Mouse (Mus musculus): Measurements from ENCODE around the gene BC034090. TPM values are rescaled to one million over a fixed set of nuclear protein-coding genes. Genes with fewer than 3 reads are reported as not detected.
A peak's percentile ranks its signal among the peaks of the same experiment; 100 is the strongest.

BC034090 gene
- polyA plus RNA-seq, 1 experiment from 2014 or later: 1.7 TPM

DNA sequence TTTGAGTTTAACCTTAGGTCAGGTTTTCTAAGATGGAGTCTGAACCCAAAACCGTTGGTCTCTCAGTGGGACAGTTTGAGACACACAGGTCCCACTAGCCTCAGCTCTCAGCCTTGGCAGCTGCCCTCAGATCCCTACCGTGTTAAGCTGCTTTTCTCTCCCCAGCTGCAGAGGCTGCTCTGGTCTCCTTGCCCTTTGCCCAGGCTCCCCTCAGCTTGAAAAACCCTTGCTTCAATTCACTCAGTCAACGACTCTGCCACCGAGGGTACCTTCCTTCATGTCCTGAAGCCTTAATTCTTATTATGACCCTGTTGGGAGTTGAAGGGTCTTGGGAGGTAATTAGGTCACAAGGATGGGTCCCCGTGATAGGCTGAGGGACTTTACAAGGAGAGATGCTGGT, 5.7 kb upstream of the BC034090 start:
- H3K36me3 ChIP-seq (ENCODE audit: control insufficient read depth, insufficient read depth, low read length): no peaks in the 10 kb centered on the region
- 50% methylated on average over 5 of the region's 5 CpGs for WGBS
- no peaks in the 10 kb centered on the region for H3K4me1 ChIP-seq (replicated peaks; ENCODE audit: control insufficient read depth, insufficient read depth, low read length)
- H3K9ac ChIP-seq (ENCODE audit: low read depth, low read length): no peak overlapping the region
- no peak overlapping the region for H3K27ac ChIP-seq (ENCODE audit: low read depth, low read length)
- H3K27me3 ChIP-seq (ENCODE audit: control insufficient read depth, insufficient read depth, low read length): no peaks in the 10 kb centered on the region; the same call in 1 of the 2 replicates
- H3K4me2 ChIP-seq (replicated peaks; ENCODE audit: low read depth, low read length): no peak overlapping the region
- no peak overlapping the region for H3K4me3 ChIP-seq (ENCODE audit: low read depth, low read length)
- ATAC-seq (ENCODE audit: low FRiP score): no peak
- no peaks in the 10 kb centered on the region for H3K9me3 ChIP-seq (ENCODE audit: control insufficient read depth, low read length)
- DNase-seq (ENCODE audit: low spot score): no peak

DNA sequence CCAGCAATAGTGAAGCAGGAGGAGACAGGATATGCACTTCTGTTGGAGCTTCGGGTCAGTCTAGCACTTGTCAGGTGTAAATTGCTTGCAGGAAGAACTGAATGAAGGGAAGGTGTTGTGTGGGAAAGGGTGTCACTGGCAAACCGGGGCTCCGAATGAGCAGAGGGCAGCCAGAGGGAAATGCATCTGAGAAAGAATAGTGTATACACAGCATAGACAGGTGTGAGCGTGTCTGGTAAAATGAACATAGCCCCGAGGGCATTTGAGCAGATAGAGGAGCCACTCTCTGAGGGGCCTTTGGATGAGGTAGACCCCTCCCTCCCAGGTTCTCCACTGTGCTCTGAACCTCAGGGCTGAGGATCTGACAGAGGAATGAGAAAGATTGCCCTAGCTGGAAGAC, 3.8 kb upstream of the BC034090 start:
- WGBS: 80% methylated on average over 5 of the region's 5 CpGs
- DNase-seq (ENCODE audit: low spot score) (no peak), ATAC-seq (ENCODE audit: low FRiP score) (no peak)
- Histone ChIP-seq H3K9ac (ENCODE audit: low read depth, low read length) (no peak overlapping the region), H3K4me2 (replicated peaks; ENCODE audit: low read depth, low read length) (no peak overlapping the region), H3K27me3 (ENCODE audit: control insufficient read depth, insufficient read depth, low read length) (peaks cover 6% of the 10 kb centered on the region), H3K9me3 (ENCODE audit: control insufficient read depth, low read length) (no peaks in the 10 kb centered on the region), H3K4me3 (ENCODE audit: low read depth, low read length) (no peak overlapping the region), H3K27ac (ENCODE audit: low read depth, low read length) (no peak overlapping the region), H3K36me3 (ENCODE audit: control insufficient read depth, insufficient read depth, low read length) (no peaks in the 10 kb centered on the region), H3K4me1 (replicated peaks; ENCODE audit: control insufficient read depth, insufficient read depth, low read length) (peaks cover 5% of the 10 kb centered on the region; the same call in 1 of the 2 replicates)

DNA sequence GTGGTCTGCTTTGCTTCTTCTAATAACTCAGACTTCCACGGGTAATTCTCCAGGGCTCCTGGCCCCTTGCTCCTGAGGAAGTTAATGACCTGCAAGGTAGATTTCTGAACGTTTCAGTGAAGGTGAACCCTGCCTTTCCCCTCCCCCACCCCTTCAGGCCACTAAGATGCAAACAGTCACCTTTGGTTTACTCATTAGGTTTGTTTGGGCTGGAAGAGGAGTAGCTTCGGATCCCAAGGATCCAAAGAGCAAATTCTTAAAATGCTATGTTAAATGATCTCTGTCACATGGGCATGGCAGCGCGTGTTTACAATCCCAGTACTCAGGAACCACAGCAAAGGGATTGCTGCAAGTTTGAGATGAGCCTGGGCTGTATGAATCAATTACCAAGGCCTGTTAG, 3.2 kb upstream of the BC034090 start:
- no peak overlapping the region for H3K4me3 ChIP-seq (ENCODE audit: low read depth, low read length)
- no peak overlapping the region for H3K27ac ChIP-seq (ENCODE audit: low read depth, low read length)
- ATAC-seq (ENCODE audit: low FRiP score): no peak
- no peaks in the 10 kb centered on the region for H3K36me3 ChIP-seq (ENCODE audit: control insufficient read depth, insufficient read depth, low read length)
- H3K4me2 ChIP-seq (replicated peaks; ENCODE audit: low read depth, low read length): no peak overlapping the region
- H3K9ac ChIP-seq (ENCODE audit: low read depth, low read length): no peak overlapping the region
- no peak for DNase-seq (ENCODE audit: low spot score)
- H3K9me3 ChIP-seq (ENCODE audit: control insufficient read depth, low read length): no peaks in the 10 kb centered on the region
- H3K4me1 ChIP-seq (replicated peaks; ENCODE audit: control insufficient read depth, insufficient read depth, low read length): peaks cover 5% of the 10 kb centered on the region; the same call in 1 of the 2 replicates
- WGBS: 45% methylated on average over 5 of the region's 5 CpGs
- peaks cover 6% of the 10 kb centered on the region for H3K27me3 ChIP-seq (ENCODE audit: control insufficient read depth, insufficient read depth, low read length)

DNA sequence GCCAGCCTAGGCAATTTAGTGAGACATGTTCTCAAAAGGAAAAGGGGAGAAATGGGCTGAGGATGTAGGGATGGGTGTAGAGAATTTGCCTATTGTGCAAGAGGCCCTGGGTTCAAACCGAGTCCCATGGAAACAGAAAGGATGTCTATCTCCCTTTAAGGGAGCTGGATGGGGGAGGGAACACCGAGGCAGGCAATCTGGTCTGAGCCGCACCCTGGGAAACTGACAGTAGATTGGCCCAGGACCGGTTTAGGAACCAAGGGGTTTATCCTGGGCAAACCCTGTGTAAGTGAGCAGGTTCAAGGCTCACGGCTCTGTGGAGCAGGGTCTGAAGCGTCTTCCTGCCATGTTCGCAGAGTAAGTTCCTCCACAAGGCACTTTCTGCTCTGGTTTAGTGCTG, 1.3 kb upstream of the BC034090 start:
- Histone ChIP-seq H3K9ac (ENCODE audit: low read depth, low read length) (no peak overlapping the region), H3K36me3 (ENCODE audit: control insufficient read depth, insufficient read depth, low read length) (no peaks in the 10 kb centered on the region), H3K4me2 (replicated peaks; ENCODE audit: low read depth, low read length) (no peak overlapping the region), H3K27ac (ENCODE audit: low read depth, low read length) (no peak overlapping the region), H3K4me3 (ENCODE audit: low read depth, low read length) (no peak overlapping the region), H3K9me3 (ENCODE audit: control insufficient read depth, low read length) (no peaks in the 10 kb centered on the region), H3K4me1 (replicated peaks; ENCODE audit: control insufficient read depth, insufficient read depth, low read length) (peaks cover 5% of the 10 kb centered on the region; the same call in 1 of the 2 replicates), H3K27me3 (ENCODE audit: control insufficient read depth, insufficient read depth, low read length) (peaks cover 6% of the 10 kb centered on the region)
- DNase-seq (ENCODE audit: low spot score) (no peak), ATAC-seq (ENCODE audit: low FRiP score) (no peak)
- 44% methylated on average over 7 of the region's 7 CpGs for WGBS

DNA sequence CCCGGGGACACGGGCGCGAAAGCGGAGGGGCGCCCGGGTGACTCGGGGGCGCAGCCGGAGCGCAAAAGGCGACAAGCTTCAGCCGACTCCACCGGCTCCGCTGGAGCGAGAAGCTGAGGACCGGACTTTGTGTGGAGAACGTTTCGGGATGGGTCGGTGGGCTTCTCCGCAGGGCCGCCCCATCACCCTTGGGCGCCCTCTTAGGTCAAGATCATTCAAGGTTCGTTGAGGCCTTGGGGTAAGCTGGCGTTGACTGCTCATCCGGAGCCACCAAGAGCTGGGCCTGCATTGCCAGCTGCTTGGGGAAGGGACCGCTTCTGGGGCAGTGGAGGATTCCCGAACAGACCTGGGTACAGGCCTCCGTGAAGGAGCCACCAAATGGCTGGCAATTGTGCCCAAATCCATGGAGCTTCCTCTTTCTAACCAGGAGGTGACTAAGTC, 547 bp upstream of the BC034090 start:
- H3K27ac ChIP-seq (ENCODE audit: low read depth, low read length): peak overlapping the region; percentile 67; the same call in 1 of the 2 replicates

DNA sequence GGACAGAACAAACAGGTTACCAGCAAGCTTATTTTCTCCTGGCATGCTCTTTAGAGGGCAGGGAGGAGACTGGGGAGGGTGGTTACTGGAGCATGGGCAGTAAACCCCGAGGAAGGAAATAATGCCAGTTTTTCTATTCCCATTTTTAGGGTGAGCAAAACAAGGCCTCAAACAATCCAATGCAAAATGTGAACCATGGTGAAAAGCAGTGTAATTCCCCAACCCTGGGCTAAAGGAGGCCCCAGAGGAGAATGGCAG, 1.8 kb downstream of the BC034090 start:
- Histone ChIP-seq H3K9me3 (ENCODE audit: control insufficient read depth, low read length) (no peaks in the 10 kb centered on the region), H3K4me1 (replicated peaks; ENCODE audit: control insufficient read depth, insufficient read depth, low read length) (peaks cover 7% of the 10 kb centered on the region), H3K36me3 (ENCODE audit: control insufficient read depth, insufficient read depth, low read length) (no peaks in the 10 kb centered on the region), H3K9ac (ENCODE audit: low read depth, low read length) (no peak overlapping the region), H3K27ac (ENCODE audit: low read depth, low read length) (no peak overlapping the region), H3K4me2 (replicated peaks; ENCODE audit: low read depth, low read length) (no peak overlapping the region), H3K27me3 (ENCODE audit: control insufficient read depth, insufficient read depth, low read length) (peaks cover 6% of the 10 kb centered on the region), H3K4me3 (ENCODE audit: low read depth, low read length) (no peak overlapping the region)
- WGBS: 59% methylated on average over 1 of the region's 1 CpGs
- ATAC-seq (ENCODE audit: low FRiP score) (no peak), DNase-seq (ENCODE audit: low spot score) (peak; percentile 0)

More for the DNA sequence above, 547 bp upstream of the BC034090 start:
- peaks cover 5% of the 10 kb centered on the region; the same call in 1 of the 2 replicates for H3K4me1 ChIP-seq (replicated peaks; ENCODE audit: control insufficient read depth, insufficient read depth, low read length)
- WGBS: 5% methylated on average over 29 of the region's 29 CpGs
- H3K27me3 ChIP-seq (ENCODE audit: control insufficient read depth, insufficient read depth, low read length): peaks cover 6% of the 10 kb centered on the region
- H3K9ac ChIP-seq (ENCODE audit: low read depth, low read length): peak overlapping the region; percentile 82
- DNase-seq (ENCODE audit: low spot score): no peak
- H3K9me3 ChIP-seq (ENCODE audit: control insufficient read depth, low read length): no peaks in the 10 kb centered on the region
- no peaks in the 10 kb centered on the region for H3K36me3 ChIP-seq (ENCODE audit: control insufficient read depth, insufficient read depth, low read length)
- H3K4me2 ChIP-seq (replicated peaks; ENCODE audit: low read depth, low read length): peak overlapping the region; percentile 92
- peak; percentile 4; the same call in 1 of the 2 replicates for ATAC-seq (ENCODE audit: low FRiP score)
- peak overlapping the region; percentile 49 for H3K4me3 ChIP-seq (ENCODE audit: low read depth, low read length)

DNA sequence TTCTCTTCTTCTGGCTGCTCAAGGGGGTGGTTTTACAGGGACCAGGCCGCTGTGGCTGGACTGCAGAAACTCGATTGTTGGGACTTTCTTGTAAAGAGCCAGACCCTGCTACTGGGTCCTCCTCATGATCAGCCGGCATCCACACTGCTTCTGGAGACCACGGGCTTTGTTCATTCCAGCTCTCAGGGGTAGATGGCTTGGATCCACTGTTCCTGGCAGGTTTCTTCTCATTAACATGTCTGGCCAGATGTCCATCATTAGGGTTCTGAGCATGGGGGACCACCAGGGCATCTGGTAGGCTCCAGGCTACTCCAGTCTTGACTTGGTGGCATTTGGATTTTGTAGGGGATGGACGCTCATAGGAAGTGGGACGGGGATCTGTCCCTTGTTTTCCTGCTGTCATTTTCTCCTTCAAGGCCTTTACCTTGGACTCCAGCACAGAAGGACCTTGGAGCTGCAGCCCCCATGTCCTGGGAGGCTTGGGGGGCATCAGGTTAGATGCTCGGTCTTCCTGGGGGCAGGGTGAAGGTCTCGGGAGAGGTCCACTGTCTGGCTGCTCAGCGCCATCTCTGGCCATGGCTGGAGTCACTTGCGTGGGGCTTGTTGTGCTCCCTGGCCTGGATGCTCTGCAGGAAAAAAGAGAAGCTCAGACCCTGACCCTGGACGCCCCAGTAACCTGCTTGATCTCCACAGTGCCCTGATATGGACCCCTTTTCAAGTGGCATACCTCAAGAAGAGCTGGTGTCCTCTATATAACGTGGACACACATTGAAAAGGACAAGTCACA, 2.4 kb downstream of the BC034090 start:
- H3K27ac ChIP-seq (ENCODE audit: low read depth, low read length): no peak overlapping the region
- no peaks in the 10 kb centered on the region for H3K9me3 ChIP-seq (ENCODE audit: control insufficient read depth, low read length)
- no peak overlapping the region for H3K4me3 ChIP-seq (ENCODE audit: low read depth, low read length)
- H3K27me3 ChIP-seq (ENCODE audit: control insufficient read depth, insufficient read depth, low read length): peaks cover 6% of the 10 kb centered on the region
- WGBS: 80% methylated on average over 12 of the region's 12 CpGs
- H3K36me3 ChIP-seq (ENCODE audit: control insufficient read depth, insufficient read depth, low read length): no peaks in the 10 kb centered on the region
- ATAC-seq (ENCODE audit: low FRiP score) (no peak), DNase-seq (ENCODE audit: low spot score) (peak; percentile 1)
- H3K4me1 ChIP-seq (replicated peaks; ENCODE audit: control insufficient read depth, insufficient read depth, low read length): peaks cover 9% of the 10 kb centered on the region
- H3K4me2 ChIP-seq (replicated peaks; ENCODE audit: low read depth, low read length): no peak overlapping the region
- no peak overlapping the region for H3K9ac ChIP-seq (ENCODE audit: low read depth, low read length)

DNA sequence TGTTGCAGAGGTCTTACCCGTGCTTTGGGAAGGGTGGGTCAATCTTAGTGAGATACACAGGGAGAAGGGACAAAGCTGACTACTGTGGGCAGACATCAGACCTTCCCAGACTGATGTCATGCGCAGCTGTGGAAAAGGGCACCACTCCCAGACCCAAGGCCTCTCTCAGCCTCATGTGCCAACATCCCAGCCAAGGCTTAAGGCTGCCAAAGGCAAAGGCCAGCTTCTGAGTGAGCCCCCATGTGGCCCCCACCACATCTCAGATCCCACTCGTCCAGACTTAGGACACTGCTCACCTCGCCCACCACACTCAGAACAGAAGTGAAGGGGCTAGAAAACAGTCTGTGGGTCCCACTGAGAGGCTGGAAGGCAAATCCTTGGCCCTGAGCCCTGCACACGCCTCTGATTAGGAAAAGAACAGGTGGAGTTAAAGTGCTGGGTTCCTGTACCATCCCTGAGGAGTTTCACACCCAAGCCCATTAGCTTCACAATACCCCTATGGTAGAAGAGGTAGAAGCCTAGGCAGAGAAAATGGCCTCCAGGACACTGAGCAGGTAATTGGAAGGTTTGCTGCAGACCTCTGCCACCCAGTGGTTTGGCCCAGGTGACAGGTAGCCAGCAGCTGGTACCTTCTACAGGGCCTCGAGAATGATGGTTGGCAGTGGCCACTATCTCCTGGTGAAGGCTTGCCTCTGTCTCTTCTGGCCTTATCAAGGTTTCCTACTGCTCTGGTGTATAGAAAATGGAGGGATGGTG, 4.1 kb downstream of the BC034090 start:
- ATAC-seq (ENCODE audit: low FRiP score): no peak
- Histone ChIP-seq H3K4me3 (ENCODE audit: low read depth, low read length) (no peak overlapping the region), H3K9ac (ENCODE audit: low read depth, low read length) (no peak overlapping the region), H3K9me3 (ENCODE audit: control insufficient read depth, low read length) (no peaks in the 10 kb centered on the region), H3K36me3 (ENCODE audit: control insufficient read depth, insufficient read depth, low read length) (no peaks in the 10 kb centered on the region), H3K4me2 (replicated peaks; ENCODE audit: low read depth, low read length) (no peak overlapping the region), H3K27me3 (ENCODE audit: control insufficient read depth, insufficient read depth, low read length) (peaks cover 6% of the 10 kb centered on the region), H3K27ac (ENCODE audit: low read depth, low read length) (no peak overlapping the region), H3K4me1 (replicated peaks; ENCODE audit: control insufficient read depth, insufficient read depth, low read length) (peaks cover 10% of the 10 kb centered on the region)
- no peak for DNase-seq (ENCODE audit: low spot score)
- 92% methylated on average over 6 of the region's 6 CpGs for WGBS
